Mouse (Mus musculus) limb, embryonic 14.5 days (tissue): ENCODE measurements around the gene Rai14. TPM values are rescaled to one million over a fixed set of nuclear protein-coding genes. Genes with fewer than 3 reads are reported as not detected.

Experiments
- ATAC-seq: fragments of 200-750 bp; cut with Nextera tagmentation; 2 replicates; pipeline ENCODE4 v1.8.0; 2017; ENCODE audit warnings: low read depth, moderate number of reproducible peaks, moderate TSS enrichment; ENCODE audit not compliant: low FRiP score
- DNase-seq: peaks from one replicate; pipeline ENCODE4 v3.0.0-alpha.2; 2015; ENCODE audit warnings: low spot score
- H3K27ac ChIP-seq: fragments of 300-500 bp; sonication (generic); replicated peaks from 2 replicates; pipeline ENCODE4 v1.5.1; 2014; ENCODE audit warnings: low read depth, mild to moderate bottlenecking, low read length, moderate library complexity, mixed read lengths
- H3K27me3 ChIP-seq: fragments of 300-500 bp; sonication (generic); 2 replicates; pipeline ENCODE4 v1.6.1; 2014; ENCODE audit warnings: low read length, mixed read lengths; ENCODE audit not compliant: control insufficient read depth, insufficient read depth
- H3K36me3 ChIP-seq: fragments of 300-500 bp; sonication (generic); 2 replicates; pipeline ENCODE4 v1.6.1; 2014; ENCODE audit warnings: mild to moderate bottlenecking, low read length, moderate library complexity, mixed read lengths; ENCODE audit not compliant: control insufficient read depth, insufficient read depth
- H3K4me1 ChIP-seq: fragments of 300-500 bp; sonication (generic); 2 replicates; pipeline ENCODE4 v1.6.1; 2014; ENCODE audit warnings: antibody characterized with exemption, low read length, mixed read lengths; ENCODE audit not compliant: control insufficient read depth, insufficient read depth
- H3K4me2 ChIP-seq: fragments of 300-500 bp; sonication (generic); replicated peaks from 2 replicates; pipeline ENCODE4 v1.6.1; 2014; ENCODE audit warnings: low read depth, mild to moderate bottlenecking, low read length, moderate library complexity; ENCODE audit not compliant: severe bottlenecking
- H3K4me3 ChIP-seq: fragments of 300-500 bp; sonication (generic); replicated peaks from 2 replicates; pipeline ENCODE4 v1.5.1; 2014; ENCODE audit warnings: low read length
- H3K9ac ChIP-seq: fragments of 300-500 bp; sonication (generic); 2 replicates; pipeline ENCODE4 v1.6.1; 2014; ENCODE audit warnings: mild to moderate bottlenecking, low read depth, low read length, moderate library complexity; ENCODE audit not compliant: severe bottlenecking
- H3K9me3 ChIP-seq: fragments of 300-500 bp; sonication (generic); 2 replicates; pipeline ENCODE4 v1.6.1; 2016; ENCODE audit warnings: low read length; ENCODE audit not compliant: control insufficient read depth
- POLR2A ChIP-seq: fragments of 200-500 bp; IDR thresholded peaks from 2 replicates; pipeline ENCODE4 v1.8.0; 2012; ENCODE audit warnings: inconsistent platforms, mild to moderate bottlenecking, moderate library complexity, borderline replicate concordance; ENCODE audit not compliant: insufficient read depth, insufficient read length; ENCODE audit errors: extremely low read depth
- WGBS: fragments of 180-500 bp; shearing (Covaris S2); extraction: QIAGEN DNeasy Blood & Tissue Kit; methylation state at CpG from one replicate; pipeline ENCODE4 v1.1.7; 2014; 5-methylcytosine and 5-hydroxymethylcytosine counted together
- polyA plus RNA-seq, 2 experiments: library from polyadenylated mRNA; depleted of rRNA in 1 of 2; stranded (reverse) in 1 of 2; unstranded in 1 of 2; fragments of >200 nt; fragmentation: Nextera tagmentation in 1 of 2; extraction: Ambion mirVana in 1 of 2; gene quantifications; 2 replicates each; pipeline versions ENCODE4 v1.2.1 to v1.2.3; 2012 to 2014

Gene Rai14
- polyA plus RNA-seq, 2 experiments, result 44.6 to 57.2 TPM

DNA sequence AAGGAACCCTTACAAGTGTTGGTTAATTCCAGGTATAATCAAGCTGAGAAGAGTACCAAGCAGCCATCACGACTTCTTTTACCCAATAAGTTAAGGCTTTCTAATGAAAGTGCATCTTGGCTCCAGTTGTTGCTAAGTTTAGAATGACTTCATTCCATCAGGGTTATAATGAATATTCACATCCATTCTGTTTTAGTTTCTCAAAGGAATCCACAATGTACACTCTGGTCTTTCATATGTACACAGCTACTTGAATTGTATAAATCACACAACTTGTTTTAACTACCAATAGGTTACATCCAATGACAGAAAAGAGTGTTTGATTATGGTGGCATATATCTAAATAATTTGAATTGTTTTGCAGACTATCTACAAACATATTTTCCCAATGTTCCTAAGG, 59.7 kb downstream of the Rai14 start:
- H3K4me2 ChIP-seq, result no peak overlapping the region
- no peak overlapping the region for H3K9ac ChIP-seq
- H3K27me3 ChIP-seq, result no peaks in the 10 kb centered on the region
- TF ChIP-seq POLR2A, result no peak
- no peaks in the 10 kb centered on the region for H3K9me3 ChIP-seq
- ATAC-seq, result no peak
- peaks cover 12% of the 10 kb centered on the region; the same call in 1 of the 2 replicates for H3K4me1 ChIP-seq
- no peak for DNase-seq
- no peaks in the 10 kb centered on the region for H3K36me3 ChIP-seq
- WGBS, result 81% methylated on average over 1 of the region's 1 CpGs
- no peak overlapping the region for H3K4me3 ChIP-seq
- no peak overlapping the region for H3K27ac ChIP-seq

GRCm38 (mm10) chr15:10652931-10653475, 61.4 kb downstream of the Rai14 start:
- Histone ChIP-seq H3K27ac (no peak overlapping the region), H3K4me3 (no peak overlapping the region), H3K9ac (no peak overlapping the region), H3K9me3 (no peaks in the 10 kb centered on the region), H3K4me2 (no peak overlapping the region), H3K36me3 (no peaks in the 10 kb centered on the region), H3K27me3 (no peaks in the 10 kb centered on the region), H3K4me1 (peaks cover 21% of the 10 kb centered on the region)
- TF ChIP-seq POLR2A, result no peak
- ATAC-seq, result no peak
- no peak for DNase-seq
- WGBS, result 41% methylated on average over 2 of the region's 2 CpGs

GRCm38 (mm10) chr15:10648372-10649109, 65.9 kb downstream of the Rai14 start:
- no peak overlapping the region for H3K9ac ChIP-seq
- no peak overlapping the region for H3K27ac ChIP-seq
- H3K4me3 ChIP-seq, result no peak overlapping the region
- DNase-seq (peak; percentile 65), ATAC-seq (peak; percentile 68; the same call in 1 of the 2 replicates)
- no peak for TF ChIP-seq POLR2A
- peaks cover 32% of the 10 kb centered on the region for H3K4me1 ChIP-seq
- H3K4me2 ChIP-seq, result no peak overlapping the region
- no peaks in the 10 kb centered on the region for H3K9me3 ChIP-seq
- H3K36me3 ChIP-seq, result no peaks in the 10 kb centered on the region
- WGBS, result 14% methylated on average over 6 of the region's 6 CpGs
- H3K27me3 ChIP-seq, result no peaks in the 10 kb centered on the region

DNA sequence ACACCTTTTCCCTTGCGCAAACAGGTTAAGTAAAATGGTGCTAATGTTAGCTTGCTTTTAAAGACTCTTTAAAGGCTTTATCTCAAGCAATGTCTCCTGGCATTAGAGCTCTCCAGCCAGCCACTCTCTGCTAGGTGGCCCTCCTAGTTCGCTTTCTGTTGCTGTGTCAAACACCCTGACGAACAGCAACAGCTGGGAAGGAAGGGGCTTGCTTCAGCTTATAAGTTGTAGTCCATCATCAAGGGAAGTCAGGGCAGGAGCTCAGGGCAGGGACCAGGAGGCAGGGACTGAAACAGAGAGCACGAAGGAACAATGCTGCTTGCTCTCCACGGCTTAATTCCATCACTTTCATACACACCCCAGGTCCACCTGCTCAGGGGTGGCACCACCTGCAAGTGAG, 68.1 kb downstream of the Rai14 start:
- H3K36me3 ChIP-seq, result no peaks in the 10 kb centered on the region
- H3K9me3 ChIP-seq, result no peaks in the 10 kb centered on the region
- no peak overlapping the region for H3K9ac ChIP-seq
- no peak overlapping the region for H3K4me3 ChIP-seq
- no peaks in the 10 kb centered on the region for H3K27me3 ChIP-seq
- TF ChIP-seq POLR2A, result no peak
- WGBS, result 72% methylated on average over 5 of the region's 5 CpGs
- no peak overlapping the region; the same call in 1 of the 2 replicates for H3K27ac ChIP-seq
- H3K4me1 ChIP-seq, result peaks cover 32% of the 10 kb centered on the region
- H3K4me2 ChIP-seq, result no peak overlapping the region
- ATAC-seq (no peak), DNase-seq (no peak)

DNA sequence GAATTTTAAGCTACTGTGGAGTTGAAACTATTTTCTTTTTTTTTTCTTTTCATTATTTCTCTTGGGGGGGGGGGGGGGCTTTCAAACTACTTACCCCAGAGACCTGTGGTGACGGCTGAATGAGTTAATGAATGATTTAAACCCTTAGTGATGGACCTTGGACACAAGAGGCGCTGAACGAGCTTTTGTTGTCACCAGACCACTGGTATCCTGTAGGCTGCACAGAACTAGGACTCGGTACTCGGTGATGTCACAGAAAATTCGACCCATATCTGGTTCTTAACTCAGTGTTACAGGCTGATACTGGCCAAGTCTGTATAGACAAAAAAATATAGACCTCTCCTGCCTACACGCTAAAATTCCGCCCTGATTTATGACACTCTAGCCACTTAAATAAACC, 69.3 kb downstream of the Rai14 start:
- Histone ChIP-seq H3K4me3 (no peak overlapping the region), H3K4me1 (peaks cover 32% of the 10 kb centered on the region), H3K4me2 (no peak overlapping the region), H3K27ac (no peak overlapping the region), H3K9me3 (no peaks in the 10 kb centered on the region), H3K9ac (no peak overlapping the region), H3K36me3 (no peaks in the 10 kb centered on the region), H3K27me3 (no peaks in the 10 kb centered on the region)
- ATAC-seq (no peak; the same call in 1 of the 2 replicates), DNase-seq (no peak)
- TF ChIP-seq POLR2A, result no peak
- whole genome bisulfite sequencing, result 56% methylated on average over 8 of the region's 8 CpGs
